19 mouse cellular contexts compared by ENCODE assay signal in the genomic region with DNA sequence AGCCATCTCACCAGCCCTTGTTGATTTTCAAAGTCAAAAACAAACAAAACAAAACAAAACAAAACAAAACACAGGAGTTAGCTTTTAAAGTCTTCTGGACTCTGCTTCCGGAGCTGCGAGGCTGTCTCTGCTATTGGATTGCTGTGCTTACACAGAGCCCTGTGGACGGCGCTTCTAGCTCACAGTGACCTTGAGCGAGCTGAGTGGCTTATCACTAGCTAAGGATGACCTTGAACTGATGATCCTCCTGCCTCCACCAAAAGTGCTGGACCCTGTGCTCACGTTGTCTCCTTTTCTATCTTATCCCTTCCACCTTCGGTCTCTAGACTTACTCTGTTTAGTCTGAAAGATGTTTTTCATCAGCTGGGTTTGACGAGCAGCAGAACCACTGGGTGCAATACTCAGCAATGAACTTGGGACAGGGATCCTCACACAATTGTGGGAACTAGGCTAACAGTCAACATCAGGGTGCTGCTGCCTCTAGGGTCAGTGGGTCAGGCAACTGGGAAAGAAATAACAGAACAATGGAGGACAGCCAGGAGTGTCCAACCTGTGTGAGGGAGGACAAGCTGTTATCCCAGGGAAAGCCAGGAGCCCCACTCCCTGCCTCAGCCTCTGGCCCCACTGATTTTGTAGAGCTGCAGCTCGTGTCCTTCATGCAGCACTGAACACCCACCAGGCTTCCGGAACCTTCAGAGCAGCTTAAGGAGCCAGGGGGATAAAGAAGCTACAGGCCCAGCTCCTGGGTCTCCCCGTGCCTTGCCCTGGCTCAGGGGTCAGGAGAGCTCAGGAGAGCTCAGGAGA.
DNase-seq lines count a peak whose midpoint lies in the region; ATAC-seq lines count a peak whose summit lies in the region.
"Had no signal": no experiment of that assay in that cellular context is flagged by ENCODE, and none has a peak within 500 bp of the region (broad histone marks: within the 10 kb centered on the region; RNA-seq: fewer than 3 reads in every experiment).

No protein-coding gene starts in this region.

- H3K27ac ChIP-seq in heart, embryonic 12.5 days (ENCODE audit: poor library complexity, severe bottlenecking), result peak overlapping the region; percentile 16
- peak overlapping the region; percentile 67 for H3K27ac ChIP-seq in heart, embryonic 16.5 days (ENCODE audit: low read length)
- H3K27ac ChIP-seq: hindbrain, embryonic 14.5 days; midbrain, embryonic 15.5 days had no signal

- 53% methylated on average over 11 of the region's 11 CpGs for WGBS in heart, embryonic 12.5 days
- WGBS in heart, embryonic 16.5 days, result 53% methylated on average over 11 of the region's 11 CpGs

- ATAC-seq in heart, embryonic 12.5 days (ENCODE audit: insufficient number of reproducible peaks, low FRiP score), result no peak
- peak; percentile 18; the same call in 1 of the 2 replicates for ATAC-seq in heart, embryonic 16.5 days (replicated peaks; ENCODE audit: extremely low read depth, insufficient read depth, low FRiP score)
- ATAC-seq: forebrain, postnatal 0 days; intestine, postnatal 0 days; lung, postnatal 0 days; midbrain, embryonic 15.5 days had no signal

- no peak overlapping the region for H3K4me3 ChIP-seq in heart, embryonic 12.5 days
- no peak overlapping the region for H3K4me3 ChIP-seq in heart, embryonic 16.5 days (ENCODE audit: low read length)
- H3K4me3 ChIP-seq: midbrain, embryonic 15.5 days had no signal

- H3K9ac ChIP-seq in heart, embryonic 12.5 days, result no peak overlapping the region
- H3K9ac ChIP-seq in heart, embryonic 16.5 days (ENCODE audit: low read length), result no peak overlapping the region
- H3K9ac ChIP-seq: forebrain, postnatal 0 days; hindbrain, embryonic 14.5 days; midbrain, embryonic 15.5 days had no signal

- no peaks in the 10 kb centered on the region for H3K36me3 ChIP-seq in heart, embryonic 12.5 days
- H3K36me3 ChIP-seq in heart, embryonic 16.5 days (ENCODE audit: control insufficient read depth, insufficient read depth), result no peaks in the 10 kb centered on the region
- H3K36me3 ChIP-seq: midbrain, embryonic 15.5 days had no signal

- no peaks in the 10 kb centered on the region for H3K27me3 ChIP-seq in heart, embryonic 12.5 days (replicated peaks)
- no peaks in the 10 kb centered on the region for H3K27me3 ChIP-seq in heart, embryonic 16.5 days (ENCODE audit: control insufficient read depth, insufficient read depth, low read length)
- H3K27me3 ChIP-seq: CH12.LX; midbrain, embryonic 15.5 days had no signal

- peak; percentile 26 for DNase-seq in adrenal gland, adult 2 months
- DNase-seq in adrenal gland, postnatal 4 days (ENCODE audit: low spot score in 2 of 2), result no peak
- no peak for DNase-seq in heart, postnatal 14 days
- DNase-seq in R1 (ENCODE audit: low read depth, low spot score), result peak; percentile 69
- DNase-seq in spleen, postnatal 14 days (ENCODE audit: low spot score in 2 of 2), result no peak
- no peak for DNase-seq in embryo, embryonic 10.5 days (ENCODE audit: low spot score)
- DNase-seq: cerebellum, postnatal 10 days; forebrain, postnatal 0 days; gastrocnemius, postnatal 36 days; kidney, postnatal 10 days; right cerebral cortex, postnatal 4 days; thymus, postnatal 14 days had no signal

- H3K9me3 ChIP-seq in heart, embryonic 12.5 days (replicated peaks), result no peaks in the 10 kb centered on the region
- no peaks in the 10 kb centered on the region for H3K9me3 ChIP-seq in heart, embryonic 16.5 days (replicated peaks; ENCODE audit: control insufficient read depth, low read length)
- H3K9me3 ChIP-seq: midbrain, embryonic 15.5 days had no signal

- no peak overlapping the region for H3K4me2 ChIP-seq in heart, embryonic 12.5 days
- H3K4me2 ChIP-seq in heart, embryonic 16.5 days (ENCODE audit: low read depth, low read length), result no peak overlapping the region
- H3K4me2 ChIP-seq: hindbrain, embryonic 14.5 days; midbrain, embryonic 15.5 days had no signal

- intact Hi-C loops in heart, postnatal 14 days (cut with DNase I), result no loop called here

- H3K4me1 ChIP-seq in heart, embryonic 12.5 days (replicated peaks), result peaks cover 9% of the 10 kb centered on the region
- H3K4me1 ChIP-seq in heart, embryonic 16.5 days (ENCODE audit: control insufficient read depth, insufficient read depth, low read length), result peaks cover 6% of the 10 kb centered on the region
- H3K4me1 ChIP-seq: midbrain, embryonic 15.5 days had no signal

Comparison
In these comparisons a context has a peak if more than half of its experiments do, and no peak if none do; other contexts are left out.
1. DNase-seq: peak in adrenal gland, adult 2 months (single experiment) and R1 (single experiment); none in adrenal gland, postnatal 4 days (0 of 2), heart, postnatal 14 days (0 of 2), spleen, postnatal 14 days (0 of 2) and embryo, embryonic 10.5 days (single experiment).